ENCODE assay signal across 9 mouse cellular contexts in genomic region chr6:113881561-113882243, GRCm38 (mm10).
DNase-seq lines count a peak whose midpoint lies in the region; ATAC-seq and TF ChIP-seq lines count a peak whose summit lies in the region.
"Had no signal": no experiment of that assay in that cellular context is flagged by ENCODE, and none has a peak within 500 bp of the region (broad histone marks: within the 10 kb centered on the region; RNA-seq: fewer than 3 reads in every experiment).

No protein-coding gene starts in this region.

- H3K4me2 ChIP-seq in forebrain, embryonic 13.5 days, result no peak overlapping the region
- no peak overlapping the region for H3K4me2 ChIP-seq in liver, embryonic 12.5 days
- H3K4me2 ChIP-seq in neural tube, embryonic 11.5 days (ENCODE audit: low read depth), result no peak overlapping the region
- H3K4me2 ChIP-seq: limb, embryonic 12.5 days had no signal

- H3K27ac ChIP-seq in forebrain, embryonic 10.5 days, result no peak overlapping the region
- no peak overlapping the region for H3K27ac ChIP-seq in forebrain, embryonic 13.5 days
- no peak overlapping the region for H3K27ac ChIP-seq in liver, adult 2 months (replicated peaks; ENCODE audit: insufficient read depth, low read depth, low read length)
- no peak overlapping the region for H3K27ac ChIP-seq in liver, embryonic 12.5 days
- no peak overlapping the region for H3K27ac ChIP-seq in neural tube, embryonic 11.5 days (ENCODE audit: low read depth, low read length)
- H3K27ac ChIP-seq: limb, embryonic 12.5 days had no signal

- no peaks in the 10 kb centered on the region for H3K27me3 ChIP-seq in forebrain, embryonic 10.5 days (ENCODE audit: poor library complexity, severe bottlenecking)
- H3K27me3 ChIP-seq in forebrain, embryonic 13.5 days, result no peaks in the 10 kb centered on the region
- H3K27me3 ChIP-seq in liver, adult 2 months (ENCODE audit: control insufficient read depth, insufficient read depth, low read length), result no peaks in the 10 kb centered on the region
- H3K27me3 ChIP-seq in liver, embryonic 12.5 days (replicated peaks), result no peaks in the 10 kb centered on the region
- H3K27me3 ChIP-seq in neural tube, embryonic 11.5 days (ENCODE audit: control insufficient read depth, insufficient read depth, low read length), result no peaks in the 10 kb centered on the region

- H3K4me3 ChIP-seq in forebrain, embryonic 10.5 days, result no peak overlapping the region
- no peak overlapping the region for H3K4me3 ChIP-seq in forebrain, embryonic 13.5 days
- no peak overlapping the region for H3K4me3 ChIP-seq in liver, adult 2 months (ENCODE audit: insufficient read depth, low read depth, low read length)
- H3K4me3 ChIP-seq in liver, embryonic 12.5 days, result no peak overlapping the region
- H3K4me3 ChIP-seq in neural tube, embryonic 11.5 days (ENCODE audit: low read depth, low read length), result no peak overlapping the region
- H3K4me3 ChIP-seq: limb, embryonic 12.5 days had no signal

- H3K9ac ChIP-seq in forebrain, embryonic 13.5 days, result no peak overlapping the region
- no peak overlapping the region for H3K9ac ChIP-seq in liver, adult 2 months (ENCODE audit: low read depth, low read length)
- no peak overlapping the region for H3K9ac ChIP-seq in liver, embryonic 12.5 days
- H3K9ac ChIP-seq in neural tube, embryonic 11.5 days (ENCODE audit: low read length), result no peak overlapping the region
- H3K9ac ChIP-seq: limb, embryonic 12.5 days had no signal

- TF ChIP-seq CTCF in liver, adult 2 months (IDR thresholded peaks at IDR 0.05; ENCODE audit: low read depth, low read length), result no peak

- 59% methylated on average over 10 of the region's 10 CpGs for WGBS in forebrain, embryonic 10.5 days
- 53% methylated on average over 10 of the region's 10 CpGs for WGBS in forebrain, embryonic 13.5 days
- WGBS in liver, adult 2 months, result 53% methylated on average over 10 of the region's 10 CpGs
- WGBS in liver, embryonic 12.5 days (ENCODE audit: insufficient replicate concordance), result 37% methylated on average over 10 of the region's 10 CpGs
- 55% methylated on average over 10 of the region's 10 CpGs for WGBS in neural tube, embryonic 11.5 days

- peak; percentile 30 for DNase-seq in forebrain, embryonic 10.5 days (ENCODE audit: extremely low spot score, low spot score)
- DNase-seq in liver, adult 2 months (ENCODE audit: extremely low read depth, low read depth, low spot score), result peak; percentile 16
- DNase-seq in embryo, embryonic 10.5 days (ENCODE audit: low spot score), result peak; percentile 78
- peak; percentile 41 for DNase-seq in neural tube, embryonic 11.5 days (ENCODE audit: low spot score)
- DNase-seq in gastrocnemius, postnatal 25 days, result no peak
- no peak for DNase-seq in left cerebral cortex, adult 8-10 months (ENCODE audit: low spot score in 2 of 2)

- H3K36me3 ChIP-seq in forebrain, embryonic 10.5 days (replicated peaks), result no peaks in the 10 kb centered on the region
- H3K36me3 ChIP-seq in forebrain, embryonic 13.5 days (ENCODE audit: poor library complexity, severe bottlenecking), result no peaks in the 10 kb centered on the region
- no peaks in the 10 kb centered on the region for H3K36me3 ChIP-seq in liver, adult 2 months (ENCODE audit: control insufficient read depth, insufficient read depth, low read length)
- no peaks in the 10 kb centered on the region for H3K36me3 ChIP-seq in liver, embryonic 12.5 days
- no peaks in the 10 kb centered on the region for H3K36me3 ChIP-seq in neural tube, embryonic 11.5 days (ENCODE audit: control insufficient read depth, insufficient read depth, low read length)
- H3K36me3 ChIP-seq: limb, embryonic 12.5 days had no signal

- peaks cover 6% of the 10 kb centered on the region for H3K4me1 ChIP-seq in forebrain, embryonic 10.5 days
- H3K4me1 ChIP-seq in forebrain, embryonic 13.5 days, result peaks cover 18% of the 10 kb centered on the region
- peaks cover 16% of the 10 kb centered on the region for H3K4me1 ChIP-seq in liver, adult 2 months (ENCODE audit: control insufficient read depth, insufficient read depth, low read length)
- no peaks in the 10 kb centered on the region for H3K4me1 ChIP-seq in liver, embryonic 12.5 days
- no peaks in the 10 kb centered on the region for H3K4me1 ChIP-seq in neural tube, embryonic 11.5 days (ENCODE audit: control insufficient read depth, insufficient read depth, low read length)
- H3K4me1 ChIP-seq: limb, embryonic 12.5 days had no signal

- TF ChIP-seq POLR2A in liver, adult 2 months (IDR thresholded peaks at IDR 0.05; ENCODE audit: extremely low read depth, insufficient read depth, low read length), result no peak

- H3K79me2 ChIP-seq in liver, adult 2 months (ENCODE audit: control insufficient read depth, insufficient read depth, low read length), result no peaks in the 10 kb centered on the region

- ATAC-seq in forebrain, embryonic 13.5 days, result no peak
- ATAC-seq in liver, embryonic 12.5 days, result no peak
- no peak for ATAC-seq in neural tube, embryonic 11.5 days (ENCODE audit: insufficient read depth, low FRiP score, low TSS enrichment)

- no peaks in the 10 kb centered on the region for H3K9me3 ChIP-seq in forebrain, embryonic 10.5 days
- no peaks in the 10 kb centered on the region for H3K9me3 ChIP-seq in forebrain, embryonic 13.5 days (replicated peaks)
- H3K9me3 ChIP-seq in liver, embryonic 12.5 days (replicated peaks), result no peaks in the 10 kb centered on the region
- H3K9me3 ChIP-seq in neural tube, embryonic 11.5 days (ENCODE audit: control insufficient read depth, low read length), result no peaks in the 10 kb centered on the region
- H3K9me3 ChIP-seq: limb, embryonic 12.5 days had no signal

Comparison
In these comparisons a context has a peak if more than half of its experiments do, and no peak if none do; other contexts are left out.
1. DNase-seq: peak in forebrain, embryonic 10.5 days (single experiment), liver, adult 2 months (single experiment), embryo, embryonic 10.5 days (single experiment) and neural tube, embryonic 11.5 days (single experiment); none in gastrocnemius, postnatal 25 days (single experiment) and left cerebral cortex, adult 8-10 months (0 of 2).